ENCODE assay signal across 16 mouse cellular contexts in the genomic region with DNA sequence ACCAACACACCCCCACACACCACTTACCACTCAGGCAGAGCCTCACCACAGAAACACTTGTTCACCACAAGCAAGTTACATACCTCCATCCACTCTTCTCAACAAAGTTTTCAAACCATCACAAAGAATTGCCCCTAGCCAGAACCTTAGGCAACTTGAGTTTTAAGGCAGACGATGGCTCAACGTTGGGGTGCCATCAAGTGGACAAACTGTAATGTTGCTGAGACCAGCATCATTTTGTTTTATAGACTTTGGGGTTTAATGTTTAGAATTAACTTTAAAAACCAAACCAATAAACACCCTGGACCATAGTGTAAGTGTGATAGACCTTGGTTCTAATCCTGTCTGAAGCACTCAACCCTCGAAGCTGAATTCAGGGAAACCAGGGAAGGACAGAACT. TPM values are rescaled to one million over a fixed set of nuclear protein-coding genes. Genes with fewer than 3 reads are reported as not detected.
DNase-seq lines count a peak whose midpoint lies in the region; ATAC-seq and TF ChIP-seq lines count a peak whose summit lies in the region.
"Had no signal": no experiment of that assay in that cellular context is flagged by ENCODE, and none has a peak within 500 bp of the region (broad histone marks: within the 10 kb centered on the region; RNA-seq: fewer than 3 reads in every experiment).

No protein-coding gene starts in this region.

- no peak overlapping the region for H3K4me2 ChIP-seq in hindbrain, postnatal 0 days (ENCODE audit: low read depth, low read length)
- H3K4me2 ChIP-seq in hindbrain, embryonic 13.5 days: no peak overlapping the region
- no peak overlapping the region for H3K4me2 ChIP-seq in lung, embryonic 14.5 days
- H3K4me2 ChIP-seq: embryonic facial prominence, embryonic 15.5 days had no signal

- H3K4me1 ChIP-seq in hindbrain, postnatal 0 days (ENCODE audit: insufficient read depth, low read length): no peaks in the 10 kb centered on the region
- no peaks in the 10 kb centered on the region for H3K4me1 ChIP-seq in hindbrain, embryonic 13.5 days (replicated peaks)
- H3K4me1 ChIP-seq in lung, embryonic 14.5 days (ENCODE audit: insufficient read depth): no peaks in the 10 kb centered on the region
- no peaks in the 10 kb centered on the region for H3K4me1 ChIP-seq in MEL (ENCODE audit: control insufficient read depth in 1 of 2, insufficient read depth in 2 of 2, low read length in 2 of 2)
- H3K4me1 ChIP-seq: embryonic facial prominence, embryonic 15.5 days; heart, embryonic 10.5 days; midbrain, embryonic 10.5 days had no signal

- H3K4me3 ChIP-seq in hindbrain, postnatal 0 days (ENCODE audit: low read length): no peak overlapping the region
- no peak overlapping the region for H3K4me3 ChIP-seq in hindbrain, embryonic 13.5 days
- H3K4me3 ChIP-seq in lung, embryonic 14.5 days (ENCODE audit: low read depth, low read length): no peak overlapping the region
- no peak overlapping the region for H3K4me3 ChIP-seq in MEL (ENCODE audit: control insufficient read depth in 1 of 2, insufficient read depth in 1 of 2, low read depth in 2 of 2, low read length in 2 of 2)
- H3K4me3 ChIP-seq: embryonic facial prominence, embryonic 15.5 days; heart, embryonic 10.5 days; midbrain, embryonic 10.5 days had no signal

- no peak for ATAC-seq in hindbrain, postnatal 0 days
- ATAC-seq in hindbrain, embryonic 13.5 days (ENCODE audit: low FRiP score): no peak
- no peak for ATAC-seq in lung, embryonic 14.5 days (ENCODE audit: insufficient read depth)
- 0 out of 2 replicates have a peak, but pooled peaks have one; percentile 23 for ATAC-seq in megakaryocyte progenitor cell, adult 5-6 weeks (replicated peaks; ENCODE audit: poor library complexity)
- ATAC-seq: activated CD4-positive, CD25-positive, alpha-beta regulatory T cell, adult 4 months had no signal

- no peaks in the 10 kb centered on the region for H3K9me3 ChIP-seq in hindbrain, postnatal 0 days (ENCODE audit: low read length)
- no peaks in the 10 kb centered on the region for H3K9me3 ChIP-seq in hindbrain, embryonic 13.5 days
- H3K9me3 ChIP-seq in lung, embryonic 14.5 days (ENCODE audit: low read depth, low read length): no peaks in the 10 kb centered on the region
- H3K9me3 ChIP-seq in MEL (replicated peaks; ENCODE audit: insufficient read depth, low read length): no peaks in the 10 kb centered on the region
- H3K9me3 ChIP-seq: embryonic facial prominence, embryonic 15.5 days; heart, embryonic 10.5 days; midbrain, embryonic 10.5 days had no signal

- peak; percentile 47 for TF ChIP-seq RAD21 in MEL (IDR thresholded peaks at IDR 0.05; ENCODE audit: low read depth, low read length)

- no peak overlapping the region for H3K27ac ChIP-seq in hindbrain, postnatal 0 days
- no peak overlapping the region for H3K27ac ChIP-seq in hindbrain, embryonic 13.5 days
- no peak overlapping the region for H3K27ac ChIP-seq in lung, embryonic 14.5 days (ENCODE audit: low read depth)
- no peak overlapping the region for H3K27ac ChIP-seq in MEL (ENCODE audit: control insufficient read depth, low read depth, low read length)
- H3K27ac ChIP-seq: embryonic facial prominence, embryonic 15.5 days; heart, embryonic 10.5 days; midbrain, embryonic 10.5 days had no signal

- no peak for TF ChIP-seq POLR2A in MEL (IDR thresholded peaks at IDR 0.05; ENCODE audit: control insufficient read depth in 1 of 2, insufficient read depth in 1 of 2, low read depth in 1 of 2, low read length in 2 of 2, poor library complexity in 1 of 2)

- TF ChIP-seq EP300 in MEL (IDR thresholded peaks at IDR 0.05; ENCODE audit: low read depth in 1 of 2, low read length in 2 of 2): no peak

- H3K9ac ChIP-seq in hindbrain, postnatal 0 days (replicated peaks; ENCODE audit: low read length): no peak overlapping the region
- H3K9ac ChIP-seq in hindbrain, embryonic 13.5 days: no peak overlapping the region
- no peak overlapping the region for H3K9ac ChIP-seq in lung, embryonic 14.5 days
- H3K9ac ChIP-seq in MEL (ENCODE audit: control insufficient read depth, low read depth, low read length, poor library complexity, severe bottlenecking): no peak overlapping the region
- H3K9ac ChIP-seq: embryonic facial prominence, embryonic 15.5 days had no signal

- peak; percentile 30 for DNase-seq in hindbrain, postnatal 0 days (ENCODE audit: low spot score)
- DNase-seq in lung, embryonic 14.5 days: no peak
- no peak for DNase-seq in lung, postnatal 25 days (ENCODE audit: low spot score)
- no peak for DNase-seq in MEL (ENCODE audit: low read depth, low spot score)
- no peak for DNase-seq in adrenal gland, adult 18-20 months (ENCODE audit: low spot score in 2 of 2)
- no peak for DNase-seq in frontal cortex, postnatal 36 days (ENCODE audit: low spot score in 2 of 2)
- DNase-seq: cerebellum, adult 11 months; gastrocnemius, postnatal 10 days; lung, postnatal 10 days; right cerebral cortex, postnatal 25 days had no signal

- WGBS in hindbrain, postnatal 0 days: 73% methylated on average over 3 of the region's 3 CpGs
- WGBS in hindbrain, embryonic 13.5 days: 82% methylated on average over 3 of the region's 3 CpGs
- 83% methylated on average over 3 of the region's 3 CpGs for WGBS in lung, embryonic 14.5 days

- 0 out of 2 replicates have a peak, but pooled peaks cover 4% of the 10 kb centered on the region for H3K36me3 ChIP-seq in hindbrain, postnatal 0 days (ENCODE audit: insufficient read depth, low read length)
- no peaks in the 10 kb centered on the region for H3K36me3 ChIP-seq in hindbrain, embryonic 13.5 days
- no peaks in the 10 kb centered on the region for H3K36me3 ChIP-seq in lung, embryonic 14.5 days (ENCODE audit: insufficient read depth)
- H3K36me3 ChIP-seq in MEL (ENCODE audit: control insufficient read depth in 1 of 2, insufficient read depth in 2 of 2, low read length in 2 of 2): no peaks in the 10 kb centered on the region
- H3K36me3 ChIP-seq: embryonic facial prominence, embryonic 15.5 days; heart, embryonic 10.5 days; midbrain, embryonic 10.5 days had no signal

- no peaks in the 10 kb centered on the region for H3K27me3 ChIP-seq in hindbrain, postnatal 0 days (ENCODE audit: insufficient read depth, low read length)
- H3K27me3 ChIP-seq in hindbrain, embryonic 13.5 days: no peaks in the 10 kb centered on the region
- H3K27me3 ChIP-seq in lung, embryonic 14.5 days (ENCODE audit: insufficient read depth, low read length): no peaks in the 10 kb centered on the region
- H3K27me3 ChIP-seq in MEL (ENCODE audit: control insufficient read depth in 1 of 2, insufficient read depth in 2 of 2, low read length in 2 of 2): no peaks in the 10 kb centered on the region
- H3K27me3 ChIP-seq: embryonic facial prominence, embryonic 15.5 days had no signal

- H3K79me2 ChIP-seq in MEL (ENCODE audit: control insufficient read depth, insufficient read depth, low read length, poor library complexity): no peaks in the 10 kb centered on the region

- peak; percentile 50 for TF ChIP-seq CTCF in hindbrain, postnatal 0 days (IDR thresholded peaks at IDR 0.05; ENCODE audit: low read depth)
- TF ChIP-seq CTCF in lung, embryonic 14.5 days (IDR thresholded peaks at IDR 0.05; ENCODE audit: low read depth): 0 out of 2 replicates have a peak, but pooled peaks have one; percentile 27
- peak in 2 of 3 experiments; percentile 26 to 44; a peak in 2 of 6 replicates for TF ChIP-seq CTCF in MEL (IDR thresholded peaks at IDR 0.05 in 2 of 3, conservative IDR thresholded peaks at IDR 0.05 in 1 of 3; ENCODE audit: control insufficient read depth in 1 of 3, insufficient read depth in 1 of 3, low read depth in 2 of 3, low read length in 3 of 3, poor library complexity in 1 of 3, severe bottlenecking in 1 of 3)

TF ChIP-seq in MEL, 35 proteins besides CTCF, POLR2A, EP300 and RAD21:
- peak; percentile 42 for TF ChIP-seq SMC3 (IDR thresholded peaks at IDR 0.05; ENCODE audit: low read depth, low read length)
- TF ChIP-seq HCFC1 (IDR thresholded peaks at IDR 0.05; ENCODE audit: low read depth, low read length): no peak

RNA-seq across cellular contexts. Expression of a gene that starts 19.4 kb away (rescaled TPM):
- 2.6 and 4.0 TPM in 2 replicates for total RNA-seq in hindbrain, postnatal 0 days (2014; rRNA removed)
- 2.2 and 2.3 TPM in 2 replicates for polyA plus RNA-seq in hindbrain, postnatal 0 days (2015; fragmentation: Nextera tagmentation; extraction: Ambion mirVana)
- polyA plus RNA-seq in hindbrain, embryonic 13.5 days (2015; fragmentation: Nextera tagmentation; extraction: Ambion mirVana): 1.3 TPM in 2 replicates
- 1.6 and 2.4 TPM in 2 replicates for polyA plus RNA-seq in lung, embryonic 14.5 days (2014; fragmentation: Nextera tagmentation; extraction: Ambion mirVana)
- total RNA-seq in MEL (2012; rRNA removed): 4.3 and 5.3 TPM in 2 replicates
- polyA plus RNA-seq in MEL (2012; ENCODE audit: insufficient read depth in 1 of 2, insufficient read length in 2 of 2, low read depth in 1 of 2, low replicate concordance in 2 of 2, missing spikeins in 1 of 2): 1 to 10 TPM in 1 of 2 experiments, not detected in 1; 6.6 TPM
- 2.1 and 2.3 TPM in 2 replicates for total RNA-seq in megakaryocyte progenitor cell, adult 5-6 weeks (2015)
- total RNA-seq in megakaryocyte progenitor cell, adult 5-6 weeks (2017): 2.6 and 2.9 TPM in 2 replicates
- 10 to 100 TPM; 31.4 to 36.6 TPM for total RNA-seq in adrenal gland, adult 18-20 months (2021)

RNA-seq across cellular contexts. Expression of a gene that starts 25.9 kb away (rescaled TPM):
- 12.8 and 12.9 TPM in 2 replicates for total RNA-seq in hindbrain, postnatal 0 days (2014; rRNA removed)
- 3.9 and 4.5 TPM in 2 replicates for polyA plus RNA-seq in hindbrain, postnatal 0 days (2015; fragmentation: Nextera tagmentation; extraction: Ambion mirVana)
- 7.9 and 8.2 TPM in 2 replicates for polyA plus RNA-seq in hindbrain, embryonic 13.5 days (2015; fragmentation: Nextera tagmentation; extraction: Ambion mirVana)
- polyA plus RNA-seq in lung, embryonic 14.5 days (2014; fragmentation: Nextera tagmentation; extraction: Ambion mirVana): 0.65 and 0.95 TPM in 2 replicates
- total RNA-seq in MEL (2012; rRNA removed): 0.20 and 0.23 TPM in 2 replicates
- under 1 TPM in 1 of 2 experiments, not detected in 1; 0.82 TPM for polyA plus RNA-seq in MEL (2012; ENCODE audit: insufficient read depth in 1 of 2, insufficient read length in 2 of 2, low read depth in 1 of 2, low replicate concordance in 2 of 2, missing spikeins in 1 of 2)
- 0.10 TPM in 1 of 2 replicates, not detected in the other for total RNA-seq in megakaryocyte progenitor cell, adult 5-6 weeks (2015)
- total RNA-seq in megakaryocyte progenitor cell, adult 5-6 weeks (2017): 0.03 TPM in 1 of 2 replicates, not detected in the other
- under 1 TPM; 0.70 to 0.77 TPM for total RNA-seq in adrenal gland, adult 18-20 months (2021)
